Mouse (Mus musculus) ES-Bruce4 (cell line): Measurements from ENCODE around the gene Banp.

Experiments used
- CTCF ChIP-seq: IDR thresholded peaks from one replicate; pipeline ENCODE4 v1.8.1; 2011; ENCODE audit warnings: low read depth, low read length
- EP300 ChIP-seq: IDR thresholded peaks from 2 replicates; pipeline ENCODE4 v1.6.1; 2011; ENCODE audit warnings: low read depth, low read length; ENCODE audit not compliant: insufficient read depth
- POLR2A ChIP-seq: IDR thresholded peaks from one replicate; pipeline ENCODE4 v1.8.1; 2011; ENCODE audit warnings: low read length; ENCODE audit not compliant: insufficient read depth

DNA sequence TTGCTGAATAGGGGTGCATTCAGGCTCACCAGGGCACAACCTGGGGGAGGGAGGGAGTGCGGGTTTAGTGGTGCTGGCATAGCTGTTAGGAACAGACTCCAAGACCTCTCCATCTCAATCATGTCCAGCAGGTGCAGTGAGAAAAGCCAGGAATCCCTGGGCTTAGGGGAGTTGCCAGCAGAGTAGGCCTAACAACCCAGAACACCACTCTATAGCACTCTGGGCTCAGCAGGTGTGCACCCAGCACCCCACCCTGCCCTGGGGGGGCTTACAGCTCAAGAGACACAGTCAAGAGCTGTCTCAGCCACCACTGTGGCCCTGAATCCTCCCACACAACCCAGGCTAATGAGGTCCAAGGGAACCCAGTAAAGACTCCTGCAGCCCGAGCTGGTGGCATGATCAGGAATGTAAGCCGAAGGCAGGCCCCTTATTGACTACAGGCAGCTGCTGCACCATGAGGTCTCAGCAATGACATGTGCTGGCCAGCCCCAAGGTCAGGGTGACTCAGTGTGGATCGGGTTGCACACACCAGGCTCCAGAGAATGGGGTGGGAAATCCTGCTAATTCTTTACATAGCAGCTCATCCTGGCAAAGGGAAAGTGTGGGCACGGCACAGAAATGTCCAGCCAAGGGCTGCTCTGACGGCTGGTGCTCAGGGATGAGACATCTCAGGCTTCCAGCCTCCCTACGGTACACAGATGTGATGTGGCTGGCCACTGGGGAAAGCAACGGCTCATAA is 47.9 kb upstream of the Banp start:
- TF ChIP-seq POLR2A = no peak
- no peak for TF ChIP-seq CTCF
- TF ChIP-seq EP300 = no peak
